Mouse (Mus musculus) heart, postnatal 0 days (tissue): ENCODE measurements around the gene Tfcp2l1. TPM values are rescaled to one million over a fixed set of nuclear protein-coding genes. Genes with fewer than 3 reads are reported as not detected.

Source experiments
- ATAC-seq: fragments of 200-750 bp; cut with Nextera tagmentation; 2 replicates; pipeline ENCODE4 v1.8.0; 2017; ENCODE audit warnings: low read depth, moderate number of reproducible peaks, moderate library complexity; ENCODE audit not compliant: insufficient read depth
- DNase-seq: peaks from one replicate; pipeline ENCODE4 v3.0.0-alpha.2; 2016; ENCODE audit warnings: low spot score
- H3K27ac ChIP-seq: fragments of 300-500 bp; sonication (generic); 2 replicates; pipeline ENCODE4 v1.5.1; 2014; ENCODE audit warnings: low read depth, mild to moderate bottlenecking
- H3K27me3 ChIP-seq: fragments of 300-500 bp; sonication (generic); 2 replicates; pipeline ENCODE4 v1.6.1; 2014; ENCODE audit warnings: low read length, mixed read lengths; ENCODE audit not compliant: control insufficient read depth, insufficient read depth
- H3K36me3 ChIP-seq: fragments of 300-500 bp; sonication (generic); replicated peaks from 2 replicates; pipeline ENCODE4 v1.6.1; 2014; ENCODE audit warnings: low read length, mixed read lengths; ENCODE audit not compliant: control insufficient read depth, insufficient read depth
- H3K4me1 ChIP-seq: fragments of 300-500 bp; sonication (generic); 2 replicates; pipeline ENCODE4 v1.6.1; 2014; ENCODE audit warnings: antibody characterized with exemption; ENCODE audit not compliant: control insufficient read depth, insufficient read depth
- H3K4me2 ChIP-seq: fragments of 300-500 bp; sonication (generic); 2 replicates; pipeline ENCODE4 v1.6.1; 2014; ENCODE audit warnings: low read depth, mild to moderate bottlenecking, low read length, moderate library complexity
- H3K4me3 ChIP-seq: fragments of 300-500 bp; sonication (generic); 2 replicates; pipeline ENCODE4 v1.5.1; 2014; ENCODE audit warnings: low read depth, low read length
- H3K9ac ChIP-seq: fragments of 300-500 bp; sonication (generic); replicated peaks from 2 replicates; pipeline ENCODE4 v1.6.1; 2014; ENCODE audit warnings: low read depth, low read length, mixed read lengths
- H3K9me3 ChIP-seq: fragments of 300-500 bp; sonication (generic); replicated peaks from 2 replicates; pipeline ENCODE4 v1.6.1; 2016; ENCODE audit warnings: low read length; ENCODE audit not compliant: control insufficient read depth
- CTCF ChIP-seq: IDR thresholded peaks from 2 replicates; pipeline ENCODE4 v1.5.1; 2016; ENCODE audit warnings: antibody characterized with exemption, control low read depth, low read depth
- EP300 ChIP-seq: IDR thresholded peaks from 2 replicates; pipeline ENCODE4 v1.6.1; 2016; ENCODE audit warnings: antibody characterized with exemption, low read depth
- WGBS: fragments of 180-500 bp; shearing (Covaris S2); extraction: QIAGEN DNeasy Blood & Tissue Kit; methylation state at CpG from one replicate; pipeline ENCODE4 v1.1.7; 2014; 5-methylcytosine and 5-hydroxymethylcytosine counted together
- polyA plus RNA-seq: library from polyadenylated mRNA; unstranded; fragments of >200 nt; fragmentation: Nextera tagmentation; extraction: Ambion mirVana; gene quantifications from 2 replicates; pipeline ENCODE4 v1.2.1, GENCODE M21; 2015
- total RNA-seq: library from RNA; depleted of rRNA; stranded (reverse); fragments of >200 nt; gene quantifications from 2 replicates; pipeline ENCODE4 v1.2.3, GENCODE M21; 2014; ENCODE audit warnings: low replicate concordance; rRNA removed

Gene Tfcp2l1
- 1.4 and 2.9 TPM in 2 replicates for total RNA-seq
- 0.43 and 0.64 TPM in 2 replicates for polyA plus RNA-seq

- H3K27ac ChIP-seq, result no peak within 1 kb of the TSS
- H3K4me2 ChIP-seq, result peak within 1 kb of the TSS; percentile 77
- peak within 1 kb of the TSS; percentile 44 for H3K4me3 ChIP-seq
- ATAC-seq (peak; percentile 96), DNase-seq (peak; percentile 73)
- no peaks in the 10 kb centered on the region for H3K9me3 ChIP-seq
- no peaks in the 10 kb centered on the region for H3K4me1 ChIP-seq
- peak within 1 kb of the TSS; percentile 3 for H3K9ac ChIP-seq
- TF ChIP-seq CTCF, result peak; percentile 31
- no peak for TF ChIP-seq EP300
- H3K27me3 ChIP-seq, result no peaks in the 10 kb centered on the region
- WGBS, result under 1% methylated on average over 48 of the region's 48 CpGs
- no peaks in the 10 kb centered on the region for H3K36me3 ChIP-seq
Observed at GRCm38 (mm10) chr1:118627781-118628464, at the start of gene Tfcp2l1. Gene Tfcp2l1 (plus strand): TSS chr1:118627945.

GRCm38 (mm10) chr1:118580174-118580702 is 47.5 kb upstream of the Tfcp2l1 start:
- Histone ChIP-seq H3K4me2 (no peak overlapping the region), H3K9me3 (no peaks in the 10 kb centered on the region), H3K36me3 (peaks cover 64% of the 10 kb centered on the region), H3K27ac (no peak overlapping the region), H3K4me3 (no peak overlapping the region), H3K9ac (no peak overlapping the region), H3K4me1 (no peaks in the 10 kb centered on the region), H3K27me3 (no peaks in the 10 kb centered on the region)
- 90% methylated on average over 2 of the region's 2 CpGs for WGBS
- no peak for TF ChIP-seq EP300
- ATAC-seq (no peak), DNase-seq (no peak)

- DNase-seq (no peak), ATAC-seq (0 out of 2 replicates have a peak, but pooled peaks have one; percentile 24)
- Histone ChIP-seq H3K4me3 (no peak overlapping the region), H3K9ac (no peak overlapping the region), H3K9me3 (no peaks in the 10 kb centered on the region), H3K27ac (no peak overlapping the region), H3K27me3 (no peaks in the 10 kb centered on the region), H3K4me1 (no peaks in the 10 kb centered on the region), H3K36me3 (peaks cover 54% of the 10 kb centered on the region), H3K4me2 (no peak overlapping the region)
- no peak for TF ChIP-seq CTCF
- TF ChIP-seq EP300, result no peak
- WGBS, result 82% methylated on average over 8 of the region's 8 CpGs
Observed at GRCm38 (mm10) chr1:118581179-118581578, 46.6 kb upstream of the Tfcp2l1 start.

- Histone ChIP-seq H3K9ac (no peak overlapping the region), H3K9me3 (no peaks in the 10 kb centered on the region), H3K4me3 (no peak overlapping the region), H3K27ac (peak overlapping the region; percentile 34; the same call in 1 of the 2 replicates), H3K4me2 (no peak overlapping the region), H3K27me3 (no peaks in the 10 kb centered on the region), H3K4me1 (0 out of 2 replicates have a peak, but pooled peaks cover 3% of the 10 kb centered on the region), H3K36me3 (peaks cover 57% of the 10 kb centered on the region)
- DNase-seq, result peak; percentile 41
- peak; percentile 50 for ATAC-seq
- 45% methylated on average over 5 of the region's 5 CpGs for WGBS
- TF ChIP-seq CTCF (no peak), EP300 (no peak)
Observed at GRCm38 (mm10) chr1:118589721-118590120, 38.0 kb upstream of the Tfcp2l1 start.

- peak; percentile 87 for ATAC-seq
- Histone ChIP-seq H3K27ac (peak overlapping the region; percentile 79), H3K9me3 (no peaks in the 10 kb centered on the region), H3K36me3 (peaks cover 87% of the 10 kb centered on the region), H3K9ac (no peak overlapping the region), H3K4me1 (0 out of 2 replicates have a peak, but pooled peaks cover 3% of the 10 kb centered on the region), H3K4me2 (no peak overlapping the region), H3K27me3 (no peaks in the 10 kb centered on the region), H3K4me3 (no peak overlapping the region)
- WGBS, result 43% methylated on average over 4 of the region's 4 CpGs
- DNase-seq, result peak; percentile 75
- TF ChIP-seq CTCF (no peak), EP300 (no peak)
Observed at GRCm38 (mm10) chr1:118592933-118593332, 34.8 kb upstream of the Tfcp2l1 start.
